Mouse (Mus musculus) hindbrain, embryonic 14.5 days (tissue): ENCODE results near the gene H2afj. TPM values are rescaled to one million over a fixed set of nuclear protein-coding genes. Genes with fewer than 3 reads are reported as not detected.

Experiments
- ATAC-seq: fragments of 200-750 bp; cut with Nextera tagmentation; 2 replicates; pipeline ENCODE4 v1.8.0; 2017; ENCODE audit warnings: moderate number of reproducible peaks, mild to moderate bottlenecking, moderate TSS enrichment, moderate library complexity; ENCODE audit not compliant: low FRiP score
- DNase-seq: peaks from one replicate; pipeline ENCODE4 v3.0.0-alpha.2; 2015; ENCODE audit warnings: low spot score
- H3K27ac ChIP-seq: fragments of 300-500 bp; sonication (generic); 2 replicates; pipeline ENCODE4 v1.5.1; 2014; ENCODE audit warnings: mild to moderate bottlenecking, moderate library complexity
- H3K27me3 ChIP-seq: fragments of 300-500 bp; sonication (generic); 2 replicates; pipeline ENCODE4 v1.6.1; 2014; ENCODE audit warnings: mild to moderate bottlenecking, low read length, mixed read lengths; ENCODE audit not compliant: control insufficient read depth, insufficient read depth
- H3K36me3 ChIP-seq: fragments of 300-500 bp; sonication (generic); replicated peaks from 2 replicates; pipeline ENCODE4 v1.6.1; 2014; ENCODE audit not compliant: control insufficient read depth, insufficient read depth
- H3K4me1 ChIP-seq: fragments of 300-500 bp; sonication (generic); replicated peaks from 2 replicates; pipeline ENCODE4 v1.6.1; 2014; ENCODE audit warnings: antibody characterized with exemption, low read length, mixed read lengths; ENCODE audit not compliant: control insufficient read depth, insufficient read depth
- H3K4me2 ChIP-seq: fragments of 300-500 bp; sonication (generic); replicated peaks from 2 replicates; pipeline ENCODE4 v1.6.1; 2014; ENCODE audit warnings: mild to moderate bottlenecking, moderate library complexity
- H3K4me3 ChIP-seq: fragments of 300-500 bp; sonication (generic); replicated peaks from 2 replicates; pipeline ENCODE4 v1.5.1; 2014; ENCODE audit warnings: mild to moderate bottlenecking, low read length
- H3K9ac ChIP-seq: fragments of 300-500 bp; sonication (generic); 2 replicates; pipeline ENCODE4 v1.6.1; 2014
- H3K9me3 ChIP-seq: fragments of 300-500 bp; sonication (generic); 2 replicates; pipeline ENCODE4 v1.6.1; 2016; ENCODE audit warnings: low read length; ENCODE audit not compliant: control insufficient read depth
- WGBS: fragments of 180-500 bp; shearing (Covaris S2); extraction: QIAGEN DNeasy Blood & Tissue Kit; methylation state at CpG from one replicate; pipeline ENCODE4 v1.1.7; 2014; 5-methylcytosine and 5-hydroxymethylcytosine counted together
- polyA plus RNA-seq: library from polyadenylated mRNA; unstranded; fragments of >200 nt; fragmentation: Nextera tagmentation; extraction: Ambion mirVana; gene quantifications from 2 replicates; pipeline ENCODE4 v1.2.1, GENCODE M21; 2014

The H2afj gene
- polyA plus RNA-seq, 1 experiment from 2014 or later = 112 TPM

GRCm38 (mm10) chr6:136848399-136848798 lies 40.4 kb downstream of the H2afj start:
- no peak for DNase-seq
- no peak for ATAC-seq
- H3K27me3 ChIP-seq = no peaks in the 10 kb centered on the region
- WGBS = 89% methylated on average over 8 of the region's 8 CpGs
- H3K9me3 ChIP-seq = no peaks in the 10 kb centered on the region
- H3K36me3 ChIP-seq = no peaks in the 10 kb centered on the region
- H3K27ac ChIP-seq = no peak overlapping the region
- no peaks in the 10 kb centered on the region for H3K4me1 ChIP-seq
- H3K4me2 ChIP-seq = no peak overlapping the region
- H3K9ac ChIP-seq = no peak overlapping the region
- no peak overlapping the region for H3K4me3 ChIP-seq

GRCm38 (mm10) chr6:136848971-136849370 lies 40.9 kb downstream of the H2afj start:
- Histone ChIP-seq H3K9me3 (no peaks in the 10 kb centered on the region), H3K9ac (no peak overlapping the region), H3K4me1 (no peaks in the 10 kb centered on the region), H3K4me2 (no peak overlapping the region), H3K4me3 (no peak overlapping the region), H3K27me3 (no peaks in the 10 kb centered on the region), H3K36me3 (no peaks in the 10 kb centered on the region), H3K27ac (no peak overlapping the region)
- WGBS = 84% methylated on average over 5 of the region's 5 CpGs
- no peak for DNase-seq
- no peak for ATAC-seq

- Histone ChIP-seq H3K4me3 (no peak overlapping the region), H3K4me2 (no peak overlapping the region), H3K9ac (no peak overlapping the region), H3K9me3 (no peaks in the 10 kb centered on the region), H3K4me1 (no peaks in the 10 kb centered on the region), H3K27ac (no peak overlapping the region), H3K27me3 (no peaks in the 10 kb centered on the region), H3K36me3 (no peaks in the 10 kb centered on the region)
- no peak for ATAC-seq
- DNase-seq = no peak
- WGBS = 85% methylated on average over 6 of the region's 6 CpGs
Observed at GRCm38 (mm10) chr6:136850267-136850666, 42.2 kb downstream of the H2afj start.

- 82% methylated on average over 4 of the region's 4 CpGs for WGBS
Observed at GRCm38 (mm10) chr6:136852348-136852747, 44.3 kb downstream of the H2afj start.

GRCm38 (mm10) chr6:136852762-136853161 lies 44.7 kb downstream of the H2afj start:
- H3K9me3 ChIP-seq = no peaks in the 10 kb centered on the region
- H3K4me2 ChIP-seq = no peak overlapping the region
- no peaks in the 10 kb centered on the region for H3K27me3 ChIP-seq
- H3K9ac ChIP-seq = no peak overlapping the region
- no peak overlapping the region for H3K4me3 ChIP-seq
- DNase-seq (no peak), ATAC-seq (no peak)
- H3K36me3 ChIP-seq = no peaks in the 10 kb centered on the region
- peak overlapping the region; percentile 59 for H3K27ac ChIP-seq
- 72% methylated on average over 3 of the region's 3 CpGs for WGBS
- H3K4me1 ChIP-seq = no peaks in the 10 kb centered on the region

More at GRCm38 (mm10) chr6:136852348-136852747, 44.3 kb downstream of the H2afj start:
- H3K4me1 ChIP-seq = no peaks in the 10 kb centered on the region
- H3K9ac ChIP-seq = no peak overlapping the region
- no peak for ATAC-seq
- no peak overlapping the region for H3K4me2 ChIP-seq
- no peak for DNase-seq
- H3K4me3 ChIP-seq = no peak overlapping the region
- H3K27ac ChIP-seq = peak overlapping the region; percentile 59
- H3K36me3 ChIP-seq = no peaks in the 10 kb centered on the region
- H3K9me3 ChIP-seq = no peaks in the 10 kb centered on the region
- no peaks in the 10 kb centered on the region for H3K27me3 ChIP-seq

GRCm38 (mm10) chr6:136854361-136854781 lies 46.3 kb downstream of the H2afj start:
- H3K27ac ChIP-seq = no peak overlapping the region
- H3K4me1 ChIP-seq = no peaks in the 10 kb centered on the region
- no peaks in the 10 kb centered on the region for H3K36me3 ChIP-seq
- ATAC-seq (no peak), DNase-seq (no peak)
- 91% methylated on average over 11 of the region's 11 CpGs for WGBS
- H3K27me3 ChIP-seq = no peaks in the 10 kb centered on the region
- no peak overlapping the region for H3K4me2 ChIP-seq
- H3K4me3 ChIP-seq = no peak overlapping the region
- H3K9me3 ChIP-seq = no peaks in the 10 kb centered on the region
- H3K9ac ChIP-seq = no peak overlapping the region

- no peak for ATAC-seq
- 92% methylated on average over 2 of the region's 2 CpGs for WGBS
- Histone ChIP-seq H3K4me1 (no peaks in the 10 kb centered on the region), H3K9me3 (no peaks in the 10 kb centered on the region), H3K27me3 (no peaks in the 10 kb centered on the region), H3K9ac (no peak overlapping the region), H3K27ac (no peak overlapping the region), H3K4me2 (no peak overlapping the region), H3K36me3 (no peaks in the 10 kb centered on the region), H3K4me3 (no peak overlapping the region)
- no peak for DNase-seq
Observed at GRCm38 (mm10) chr6:136855183-136855582, 47.1 kb downstream of the H2afj start.

- no peak for DNase-seq
- no peak overlapping the region for H3K9ac ChIP-seq
- no peak overlapping the region for H3K4me2 ChIP-seq
- WGBS = 75% methylated on average over 14 of the region's 14 CpGs
- H3K4me1 ChIP-seq = no peaks in the 10 kb centered on the region
- no peak for ATAC-seq
- H3K4me3 ChIP-seq = no peak overlapping the region
- no peaks in the 10 kb centered on the region for H3K9me3 ChIP-seq
- no peaks in the 10 kb centered on the region for H3K36me3 ChIP-seq
- no peaks in the 10 kb centered on the region for H3K27me3 ChIP-seq
- H3K27ac ChIP-seq = no peak overlapping the region
Observed at GRCm38 (mm10) chr6:136856071-136856636, 48.1 kb downstream of the H2afj start.

GRCm38 (mm10) chr6:136857186-136857872 lies 49.3 kb downstream of the H2afj start, which contains the start of gene Art4:
TSS of gene Art4 (minus strand) at chr6:136857733.
- DNase-seq = no peak
- Histone ChIP-seq H3K4me3 (no peak within 1 kb of the TSS), H3K36me3 (no peaks in the 10 kb centered on the region), H3K27me3 (no peaks in the 10 kb centered on the region), H3K27ac (no peak within 1 kb of the TSS), H3K4me2 (no peak within 1 kb of the TSS), H3K4me1 (no peaks in the 10 kb centered on the region), H3K9me3 (no peaks in the 10 kb centered on the region), H3K9ac (no peak within 1 kb of the TSS)
- ATAC-seq = no peak
- WGBS = 73% methylated on average over 18 of the region's 18 CpGs
